Mouse (Mus musculus) erythroblast, embryonic 14.5 days (primary cell): Measurements from ENCODE around the gene Tex19.2.

Source experiments
- GATA1 ChIP-seq: IDR thresholded peaks from 2 replicates; pipeline ENCODE4 v1.6.1; 2012; ENCODE audit warnings: low read length, inconsistent platforms, mixed read lengths
- TAL1 ChIP-seq: IDR thresholded peaks from 3 replicates; pipeline ENCODE4 v1.6.1; 2012; ENCODE audit warnings: low read length, inconsistent platforms, mixed read lengths

GRCm38 (mm10) chr11:121108061-121108460, 10.4 kb downstream of the Tex19.2 start:
- no peak for TF ChIP-seq GATA1
- TF ChIP-seq TAL1: no peak
